Mouse (Mus musculus): ENCODE measurements around the gene Osbpl8.

Gene Osbpl8

GRCm38 (mm10) chr10:111234450-111235288, 70.1 kb downstream of the Osbpl8 start:
- DNase-seq (ENCODE audit: low read depth) = no peak

- no peak for DNase-seq (ENCODE audit: low read depth)
Measured at GRCm38 (mm10) chr10:111235289-111235570, 70.7 kb downstream of the Osbpl8 start.

GRCm38 (mm10) chr10:111237434-111237833, 72.9 kb downstream of the Osbpl8 start:
- DNase-seq (ENCODE audit: low read depth) = no peak

GRCm38 (mm10) chr10:111242677-111243076, 78.1 kb downstream of the Osbpl8 start:
- no peak for DNase-seq (ENCODE audit: low read depth)

- no peak for DNase-seq (ENCODE audit: low read depth)
Measured at GRCm38 (mm10) chr10:111247609-111248008, 83.1 kb downstream of the Osbpl8 start.

GRCm38 (mm10) chr10:111248177-111248576, 83.6 kb downstream of the Osbpl8 start:
- DNase-seq (ENCODE audit: low read depth) = no peak

GRCm38 (mm10) chr10:111250192-111250591, 85.6 kb downstream of the Osbpl8 start:
- no peak for DNase-seq (ENCODE audit: low read depth)

GRCm38 (mm10) chr10:111251666-111252065, 87.1 kb downstream of the Osbpl8 start:
- DNase-seq (ENCODE audit: low read depth) = no peak

GRCm38 (mm10) chr10:111255228-111255627, 90.7 kb downstream of the Osbpl8 start:
- no peak for DNase-seq (ENCODE audit: low read depth)

GRCm38 (mm10) chr10:111256156-111256555, 91.6 kb downstream of the Osbpl8 start:
- peak; percentile 18 for DNase-seq (ENCODE audit: low read depth)

- no peak for DNase-seq (ENCODE audit: low read depth)
Measured at GRCm38 (mm10) chr10:111257358-111257757, 92.8 kb downstream of the Osbpl8 start.

GRCm38 (mm10) chr10:111258256-111258655, 93.7 kb downstream of the Osbpl8 start:
- no peak for DNase-seq (ENCODE audit: low read depth)

GRCm38 (mm10) chr10:111271687-111272086, 107.1 kb downstream of the Osbpl8 start:
- DNase-seq (ENCODE audit: low read depth) = no peak

- no peak for DNase-seq (ENCODE audit: low read depth)
Measured at GRCm38 (mm10) chr10:111272905-111273304, 108.4 kb downstream of the Osbpl8 start.

- DNase-seq (ENCODE audit: low read depth) = no peak
Measured at GRCm38 (mm10) chr10:111273463-111274088, 109.0 kb downstream of the Osbpl8 start.

- no peak for DNase-seq (ENCODE audit: low read depth)
Measured at GRCm38 (mm10) chr10:111275822-111276221, 111.3 kb downstream of the Osbpl8 start.

GRCm38 (mm10) chr10:111297631-111298030, 133.1 kb downstream of the Osbpl8 start:
- no peak for DNase-seq (ENCODE audit: low read depth)

GRCm38 (mm10) chr10:111298140-111299098, 133.9 kb downstream of the Osbpl8 start, which contains the start of gene Bbs10:
Gene Bbs10 (plus strand): TSS chr10:111298679.
- DNase-seq (ENCODE audit: low read depth) = peak; percentile 94

GRCm38 (mm10) chr10:111299591-111299990, 135.0 kb downstream of the Osbpl8 start:
- no peak for DNase-seq (ENCODE audit: low read depth)

- no peak for DNase-seq (ENCODE audit: low read depth)
Measured at GRCm38 (mm10) chr10:111301041-111301440, 136.5 kb downstream of the Osbpl8 start.

GRCm38 (mm10) chr10:111302486-111302885, 137.9 kb downstream of the Osbpl8 start:
- no peak for DNase-seq (ENCODE audit: low read depth)

GRCm38 (mm10) chr10:111308850-111309501, 144.4 kb downstream of the Osbpl8 start:
- DNase-seq (ENCODE audit: low read depth) = no peak

Data from fibroblast of lung, adult 2 months (primary cell).